Mouse (Mus musculus) subcutaneous adipose tissue, adult 2 months (tissue): ENCODE measurements around the gene Nelfa. TPM values are rescaled to one million over a fixed set of nuclear protein-coding genes. Genes with fewer than 3 reads are reported as not detected.

Experiments
- polyA plus RNA-seq: library from polyadenylated mRNA; depleted of rRNA; stranded (reverse); fragments of >200 nt; gene quantifications from 2 replicates; pipeline ENCODE4 v1.2.3, GENCODE M21; 2012; ENCODE audit warnings: low replicate concordance; rRNA removed

Nelfa gene
- polyA plus RNA-seq, result 22.3 and 45.2 TPM in 2 replicates

DNA sequence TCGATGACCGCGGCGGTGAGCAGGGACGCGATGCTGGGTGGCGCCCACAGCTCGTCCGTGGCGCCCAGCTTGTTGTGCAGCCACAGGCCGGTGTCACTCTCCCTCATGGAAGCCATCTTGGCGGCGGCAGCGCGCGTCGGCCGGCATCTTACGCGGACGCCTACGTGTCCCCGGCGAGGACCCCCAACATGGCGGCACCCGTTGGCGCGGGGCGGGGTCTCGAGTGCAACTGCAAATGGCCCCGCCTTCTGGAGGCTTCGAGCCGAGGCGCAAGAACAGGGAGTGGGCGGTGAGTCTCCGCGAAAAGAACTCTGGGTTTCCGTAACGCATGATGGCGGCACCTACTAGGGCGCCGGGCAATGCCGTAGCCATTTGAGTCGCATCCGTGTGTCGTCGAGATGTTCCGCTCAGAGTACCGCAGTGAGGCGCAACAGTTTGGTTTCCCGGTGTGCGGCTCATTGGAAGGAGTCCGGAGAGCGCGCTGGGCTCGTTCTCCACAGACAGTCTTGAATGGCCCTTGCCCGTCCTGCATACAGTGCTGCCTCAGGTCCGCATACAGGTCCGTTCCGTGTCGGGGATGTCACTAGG, at the start of gene Nelfa:
Gene Nelfa (minus strand): TSS at position 294 of the 588 bp plus-strand sequence.

DNA sequence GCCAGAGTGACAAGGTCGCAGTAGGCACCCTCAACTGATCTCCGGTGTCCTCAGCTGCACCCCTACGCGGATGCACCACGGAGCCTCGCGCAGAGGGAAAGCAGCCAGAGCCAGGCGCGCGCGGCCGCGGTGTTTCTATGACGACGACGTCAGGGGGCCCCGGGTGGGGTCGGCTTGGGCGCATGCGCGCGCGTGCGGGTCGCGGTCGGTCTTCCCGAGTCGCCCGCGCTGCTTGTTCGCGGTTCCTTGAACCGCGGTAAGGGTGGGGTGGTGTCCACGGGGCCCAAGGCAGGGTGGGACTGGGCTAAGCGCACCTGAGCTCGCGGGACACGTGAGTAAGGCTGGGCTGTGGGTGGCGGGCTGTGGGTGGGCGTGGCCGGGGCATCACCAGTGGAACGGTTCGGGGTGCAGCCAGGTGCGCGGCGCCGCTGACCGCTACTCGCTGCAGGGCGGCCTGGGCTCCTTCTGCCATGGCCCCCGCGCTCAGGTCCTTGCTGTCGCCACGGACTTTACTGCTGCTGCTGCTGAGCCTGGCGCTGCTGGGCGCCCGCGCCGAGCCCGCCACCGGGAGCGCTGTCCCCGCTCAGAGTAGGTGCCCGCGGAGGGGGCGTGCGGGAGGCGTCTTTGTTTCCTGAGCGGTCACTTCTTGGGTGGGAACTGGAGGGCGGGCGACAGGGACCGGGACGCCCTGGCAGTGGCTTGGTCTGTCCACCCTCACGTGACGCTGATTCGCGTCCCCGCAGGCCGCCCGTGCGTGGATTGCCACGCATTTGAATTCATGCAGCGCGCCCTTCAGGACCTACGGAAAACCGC, 47.3 kb upstream of the Nelfa start, which contains the start of gene Gm1673:
Gene Gm1673 (plus strand): TSS at position 125 of the 813 bp plus-strand sequence.

Other genes with a start within 250 kb of the Nelfa start
- 11.1 and 19.3 TPM in 2 replicates for gene Fgfr3, start 214.7 kb downstream of the Nelfa start, polyA plus RNA-seq
- 69.1 and 73.2 TPM in 2 replicates for gene Letm1, start 153.6 kb downstream of the Nelfa start, polyA plus RNA-seq
- 8.7 and 14.2 TPM in 2 replicates for gene Nsd2, start 115.7 kb downstream of the Nelfa start, polyA plus RNA-seq
- gene Gm1673, start 47.0 kb upstream of the Nelfa start, polyA plus RNA-seq, result 10.6 and 34.8 TPM in 2 replicates
- gene Nat8l, start 59.6 kb upstream of the Nelfa start, polyA plus RNA-seq, result 42.8 and 76.2 TPM in 2 replicates
- gene Poln, start 233.0 kb upstream of the Nelfa start, polyA plus RNA-seq, result 10.1 and 34.1 TPM in 2 replicates
- 1.5 and 2.6 TPM in 2 replicates for gene Haus3, start 233.1 kb upstream of the Nelfa start, polyA plus RNA-seq